ENCODE assay signal across 14 mouse cellular contexts in genomic region chr9:83370907-83371306, GRCm38 (mm10).
DNase-seq lines count a peak whose midpoint lies in the region; ATAC-seq and TF ChIP-seq lines count a peak whose summit lies in the region.
"Had no signal": no experiment of that assay in that cellular context is flagged by ENCODE, and none has a peak within 500 bp of the region (broad histone marks: within the 10 kb centered on the region; RNA-seq: fewer than 3 reads in every experiment).

No protein-coding gene starts in this region.

- H3K4me3 ChIP-seq in forebrain, embryonic 14.5 days (ENCODE audit: low read depth, low read length) = no peak overlapping the region
- no peak overlapping the region for H3K4me3 ChIP-seq in forebrain, embryonic 16.5 days (replicated peaks; ENCODE audit: low read length)
- H3K4me3 ChIP-seq in layer of hippocampus, adult 2 months = no peak overlapping the region
- no peak overlapping the region for H3K4me3 ChIP-seq in CH12.LX (replicated peaks in 1 of 3; ENCODE audit: low read depth in 2 of 3, low read length in 2 of 3, poor library complexity in 1 of 3)
- H3K4me3 ChIP-seq: intestine, embryonic 15.5 days; liver, embryonic 15.5 days; midbrain, embryonic 12.5 days had no signal

- TF ChIP-seq POLR2A in CH12.LX (IDR thresholded peaks at IDR 0.05; ENCODE audit: low read depth, low read length) = no peak

- H3K9me3 ChIP-seq in forebrain, embryonic 14.5 days (replicated peaks; ENCODE audit: control insufficient read depth, low read length) = no peaks in the 10 kb centered on the region
- no peaks in the 10 kb centered on the region for H3K9me3 ChIP-seq in forebrain, embryonic 16.5 days (ENCODE audit: control insufficient read depth, low read length)
- no peaks in the 10 kb centered on the region for H3K9me3 ChIP-seq in CH12.LX (replicated peaks; ENCODE audit: low read length)
- H3K9me3 ChIP-seq: intestine, embryonic 15.5 days; liver, embryonic 15.5 days; midbrain, embryonic 12.5 days had no signal

- H3K27ac ChIP-seq in forebrain, embryonic 14.5 days (ENCODE audit: low read depth, low read length) = no peak overlapping the region
- no peak overlapping the region for H3K27ac ChIP-seq in forebrain, embryonic 16.5 days (ENCODE audit: low read length)
- no peak overlapping the region for H3K27ac ChIP-seq in layer of hippocampus, adult 2 months
- H3K27ac ChIP-seq in CH12.LX (ENCODE audit: insufficient read depth, low read depth) = no peak overlapping the region
- H3K27ac ChIP-seq: intestine, embryonic 15.5 days; liver, embryonic 15.5 days; midbrain, embryonic 12.5 days had no signal

- no peak overlapping the region for H3K4me2 ChIP-seq in forebrain, embryonic 14.5 days (ENCODE audit: low read length)
- no peak overlapping the region for H3K4me2 ChIP-seq in forebrain, embryonic 16.5 days (ENCODE audit: low read length)
- no peak overlapping the region for H3K4me2 ChIP-seq in CH12.LX (ENCODE audit: insufficient read depth, low read depth, poor library complexity, severe bottlenecking)
- H3K4me2 ChIP-seq: heart, embryonic 11.5 days; intestine, embryonic 15.5 days; liver, embryonic 15.5 days; midbrain, embryonic 12.5 days had no signal

- no peak for ATAC-seq in forebrain, embryonic 14.5 days
- no peak for ATAC-seq in forebrain, embryonic 16.5 days
- ATAC-seq: intestine, embryonic 15.5 days had no signal

- DNase-seq in forebrain, embryonic 14.5 days (ENCODE audit: low spot score) = peak; percentile 65
- DNase-seq in layer of hippocampus, adult 2 months (ENCODE audit: low spot score in 2 of 2) = no peak
- DNase-seq in layer of hippocampus, adult 8-10 months (ENCODE audit: low spot score in 2 of 2) = no peak
- no peak for DNase-seq in CH12.LX (ENCODE audit: extremely low read depth)
- peak; percentile 59 for DNase-seq in gonadal fat pad, adult 2 months (ENCODE audit: low read depth)
- DNase-seq in spleen, postnatal 4 days (ENCODE audit: low spot score in 2 of 2) = no peak
- DNase-seq in layer of hippocampus, postnatal 14 days (ENCODE audit: low spot score in 2 of 2) = no peak
- DNase-seq: layer of hippocampus, postnatal 36 days; thymus, postnatal 14 days had no signal

- no peak overlapping the region for H3K9ac ChIP-seq in forebrain, embryonic 14.5 days (ENCODE audit: low read length)
- no peak overlapping the region for H3K9ac ChIP-seq in forebrain, embryonic 16.5 days (replicated peaks; ENCODE audit: low read depth, low read length)
- no peak overlapping the region for H3K9ac ChIP-seq in CH12.LX (ENCODE audit: insufficient read depth, low read depth)
- H3K9ac ChIP-seq: intestine, embryonic 15.5 days; liver, embryonic 15.5 days; midbrain, embryonic 12.5 days had no signal

- TF ChIP-seq CTCF in layer of hippocampus, adult 2 months (conservative IDR thresholded peaks at IDR 0.05) = peak; percentile 78
- peak in 1 of 2 experiments; percentile 63; a peak in 2 of 4 replicates for TF ChIP-seq CTCF in CH12.LX (conservative IDR thresholded peaks at IDR 0.05 in 1 of 2, IDR thresholded peaks at IDR 0.05 in 1 of 2; ENCODE audit: low read depth in 2 of 2, low read length in 2 of 2)

- no peaks in the 10 kb centered on the region for H3K79me2 ChIP-seq in CH12.LX (replicated peaks; ENCODE audit: control insufficient read depth, extremely low read depth, insufficient read depth, poor library complexity, severe bottlenecking)

- dilution Hi-C loops in CH12.LX (cut with MboI; ENCODE audit: extremely low pct_ligation_motif_present, extremely low pct_unique_long_range_greater_than_20kb, low sequenced_read_pairs) = no loop called here

- no peaks in the 10 kb centered on the region for H3K27me3 ChIP-seq in forebrain, embryonic 14.5 days (replicated peaks; ENCODE audit: control insufficient read depth, insufficient read depth, low read length)
- H3K27me3 ChIP-seq in forebrain, embryonic 16.5 days (replicated peaks; ENCODE audit: control insufficient read depth, insufficient read depth, low read length) = no peaks in the 10 kb centered on the region
- no peaks in the 10 kb centered on the region for H3K27me3 ChIP-seq in CH12.LX (replicated peaks)
- H3K27me3 ChIP-seq: intestine, embryonic 15.5 days; liver, embryonic 15.5 days; midbrain, embryonic 12.5 days had no signal

- no peaks in the 10 kb centered on the region for H3K4me1 ChIP-seq in forebrain, embryonic 14.5 days (ENCODE audit: control insufficient read depth, insufficient read depth, low read length)
- no peaks in the 10 kb centered on the region for H3K4me1 ChIP-seq in forebrain, embryonic 16.5 days (replicated peaks; ENCODE audit: control insufficient read depth, insufficient read depth, low read length)
- peaks cover 0 to 7% of the 10 kb centered on the region in 2 experiments; a peak in 2 of 4 replicates for H3K4me1 ChIP-seq in CH12.LX (ENCODE audit: control insufficient read depth in 1 of 2, insufficient read depth in 2 of 2)
- H3K4me1 ChIP-seq: intestine, embryonic 15.5 days; liver, embryonic 15.5 days; midbrain, embryonic 12.5 days had no signal

- no peak for TF ChIP-seq EP300 in CH12.LX (IDR thresholded peaks at IDR 0.05; ENCODE audit: low read length)

- WGBS in forebrain, embryonic 14.5 days = 43% methylated on average over 1 of the region's 1 CpGs
- WGBS in forebrain, embryonic 16.5 days = 36% methylated on average over 1 of the region's 1 CpGs

- no peaks in the 10 kb centered on the region for H3K36me3 ChIP-seq in forebrain, embryonic 14.5 days (ENCODE audit: control insufficient read depth, insufficient read depth, low read length)
- no peaks in the 10 kb centered on the region for H3K36me3 ChIP-seq in forebrain, embryonic 16.5 days (ENCODE audit: control insufficient read depth, insufficient read depth)
- H3K36me3 ChIP-seq in CH12.LX (replicated peaks in 1 of 2; ENCODE audit: control insufficient read depth in 1 of 2, insufficient read depth in 1 of 2, low read length in 1 of 2) = no peaks in the 10 kb centered on the region
- H3K36me3 ChIP-seq: intestine, embryonic 15.5 days; liver, embryonic 15.5 days; midbrain, embryonic 12.5 days had no signal

- peak; percentile 73 for TF ChIP-seq RAD21 in CH12.LX (IDR thresholded peaks at IDR 0.05; ENCODE audit: low read depth, low read length)

- in situ Hi-C loops in CH12.LX (cut with MboI; ENCODE audit: low pct_ligation_motif_present, low pct_unique_long_range_greater_than_20kb, low sequenced_read_pairs) = no loop called here

TF ChIP-seq in CH12.LX, 34 proteins besides CTCF, POLR2A, EP300 and RAD21:
- TF ChIP-seq KAT2A (IDR thresholded peaks at IDR 0.05; ENCODE audit: insufficient replicate concordance, low read length) = no peak
- TF ChIP-seq MAZ (IDR thresholded peaks at IDR 0.05; ENCODE audit: low read depth, low read length) = no peak
- TF ChIP-seq NELFE (IDR thresholded peaks at IDR 0.05; ENCODE audit: low read depth, low read length) = no peak
- TF ChIP-seq ETS1 (conservative IDR thresholded peaks at IDR 0.05; ENCODE audit: low read depth, low read length) = no peak
- no peak for TF ChIP-seq HCFC1 (IDR thresholded peaks at IDR 0.05; ENCODE audit: low read depth, low read length)
- TF ChIP-seq ZKSCAN1 (IDR thresholded peaks at IDR 0.05; ENCODE audit: borderline replicate concordance, low read depth, low read length) = no peak
- 0 out of 2 replicates have a peak, but pooled peaks have one; percentile 1 for TF ChIP-seq ZC3H11A (IDR thresholded peaks at IDR 0.05; ENCODE audit: low read depth, low read length)
- no peak for TF ChIP-seq MAX (IDR thresholded peaks at IDR 0.05; ENCODE audit: low read length)
- peak; percentile 49 for TF ChIP-seq SMC3 (IDR thresholded peaks at IDR 0.05; ENCODE audit: low read depth, low read length)

Comparison
In these comparisons a context has a peak if more than half of its experiments do, and no peak if none do; other contexts are left out.
1. DNase-seq: peak in forebrain, embryonic 14.5 days (single experiment) and gonadal fat pad, adult 2 months (single experiment); none in layer of hippocampus, adult 2 months (0 of 2), layer of hippocampus, adult 8-10 months (0 of 2), CH12.LX (single experiment), spleen, postnatal 4 days (0 of 2) and layer of hippocampus, postnatal 14 days (0 of 2).